Mouse (Mus musculus) urinary bladder, adult 18-20 months (tissue): ENCODE data around the gene Prdm13.

Source experiments
- DNase-seq, 2 experiments: peaks; one replicate each; pipeline ENCODE4 v3.0.0; 2022; ENCODE audit warnings: low spot score in 2 of 2, mixed read lengths in 2 of 2

Gene Prdm13

DNA sequence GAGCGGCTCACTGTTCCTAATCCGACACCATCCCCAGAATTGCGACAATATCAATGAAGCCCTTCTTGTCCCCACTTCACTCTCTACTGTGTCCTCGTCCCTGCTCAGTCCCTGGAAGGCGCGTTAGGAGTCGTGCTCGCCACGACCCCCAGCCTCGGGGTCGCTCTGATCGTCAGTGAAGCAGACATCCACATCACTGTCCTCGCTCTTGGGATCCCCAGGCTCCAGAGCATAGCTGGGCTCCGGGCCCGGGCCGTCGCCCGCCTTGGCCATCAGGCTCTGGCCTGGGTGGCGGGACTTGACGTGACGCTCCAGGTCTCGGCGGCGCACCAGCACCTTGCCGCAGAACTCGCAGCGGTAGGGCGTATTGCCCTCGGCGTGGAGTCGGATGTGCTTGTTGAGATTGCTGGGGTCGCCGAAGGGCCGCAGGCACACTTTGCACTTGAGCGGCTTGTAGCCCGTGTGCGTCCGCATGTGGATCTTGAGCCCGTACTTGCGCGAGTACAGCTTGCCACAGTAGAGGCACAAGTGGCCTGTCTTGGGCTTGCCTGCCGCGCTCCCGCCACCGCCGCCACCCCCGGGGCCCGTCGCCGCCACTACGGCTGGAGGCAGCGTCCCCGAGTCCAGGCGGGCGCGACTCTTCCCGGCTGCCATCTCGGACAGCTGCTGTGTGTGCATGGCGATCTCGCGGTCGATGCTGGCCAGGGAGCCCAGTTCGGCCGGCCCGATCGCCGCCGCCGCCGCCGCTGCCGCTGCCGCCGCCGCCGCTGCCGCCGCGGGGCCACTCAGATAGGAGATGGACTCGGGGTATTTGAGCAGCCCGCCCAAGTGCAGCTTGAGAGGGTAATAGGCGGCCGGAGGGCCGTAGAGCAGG is 7.4 kb downstream of the Prdm13 start:
- no peak for DNase-seq

GRCm38 (mm10) chr4:21674691-21675090 is 11.1 kb downstream of the Prdm13 start:
- DNase-seq: no peak

- no peak for DNase-seq
Measured at GRCm38 (mm10) chr4:21674042-21674441, 11.7 kb downstream of the Prdm13 start.

DNA sequence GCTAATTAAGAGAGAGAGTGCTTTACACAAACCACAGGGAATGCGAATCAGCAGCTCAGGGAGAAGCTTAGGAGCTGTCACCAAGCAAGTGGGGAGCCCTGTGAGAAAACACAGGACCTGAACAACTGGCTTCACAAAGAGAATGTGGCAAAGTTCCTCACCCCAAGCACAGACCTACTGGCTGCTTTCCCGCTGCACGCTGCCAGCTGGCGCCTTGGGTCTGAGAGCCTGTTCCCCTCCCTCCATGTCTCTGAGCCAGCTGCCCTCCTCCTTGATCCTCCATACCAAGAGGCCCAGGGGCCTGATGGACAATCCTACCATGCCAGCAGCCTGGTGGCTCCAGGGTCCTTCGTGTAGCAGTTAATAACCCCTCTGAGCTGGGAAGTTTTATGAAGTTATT is 19.8 kb downstream of the Prdm13 start:
- no peak for DNase-seq

GRCm38 (mm10) chr4:21658184-21658583 is 27.6 kb downstream of the Prdm13 start:
- DNase-seq: no peak

DNA sequence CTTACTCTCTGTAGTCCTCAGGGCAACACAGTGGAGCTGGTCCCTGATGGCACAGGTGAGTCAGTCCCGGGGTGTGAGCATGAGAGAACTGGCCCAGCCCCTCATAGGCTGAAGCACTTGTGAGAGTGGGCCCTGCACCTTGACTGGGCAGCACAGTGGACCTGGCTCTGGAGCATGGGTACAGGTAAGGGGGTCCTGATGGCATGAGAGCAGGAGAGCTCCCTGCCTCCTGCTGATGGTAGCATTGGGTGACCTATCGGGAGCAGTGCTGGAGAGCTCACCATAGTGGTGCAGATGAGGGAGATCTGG is 56.5 kb downstream of the Prdm13 start:
- no peak for DNase-seq

DNA sequence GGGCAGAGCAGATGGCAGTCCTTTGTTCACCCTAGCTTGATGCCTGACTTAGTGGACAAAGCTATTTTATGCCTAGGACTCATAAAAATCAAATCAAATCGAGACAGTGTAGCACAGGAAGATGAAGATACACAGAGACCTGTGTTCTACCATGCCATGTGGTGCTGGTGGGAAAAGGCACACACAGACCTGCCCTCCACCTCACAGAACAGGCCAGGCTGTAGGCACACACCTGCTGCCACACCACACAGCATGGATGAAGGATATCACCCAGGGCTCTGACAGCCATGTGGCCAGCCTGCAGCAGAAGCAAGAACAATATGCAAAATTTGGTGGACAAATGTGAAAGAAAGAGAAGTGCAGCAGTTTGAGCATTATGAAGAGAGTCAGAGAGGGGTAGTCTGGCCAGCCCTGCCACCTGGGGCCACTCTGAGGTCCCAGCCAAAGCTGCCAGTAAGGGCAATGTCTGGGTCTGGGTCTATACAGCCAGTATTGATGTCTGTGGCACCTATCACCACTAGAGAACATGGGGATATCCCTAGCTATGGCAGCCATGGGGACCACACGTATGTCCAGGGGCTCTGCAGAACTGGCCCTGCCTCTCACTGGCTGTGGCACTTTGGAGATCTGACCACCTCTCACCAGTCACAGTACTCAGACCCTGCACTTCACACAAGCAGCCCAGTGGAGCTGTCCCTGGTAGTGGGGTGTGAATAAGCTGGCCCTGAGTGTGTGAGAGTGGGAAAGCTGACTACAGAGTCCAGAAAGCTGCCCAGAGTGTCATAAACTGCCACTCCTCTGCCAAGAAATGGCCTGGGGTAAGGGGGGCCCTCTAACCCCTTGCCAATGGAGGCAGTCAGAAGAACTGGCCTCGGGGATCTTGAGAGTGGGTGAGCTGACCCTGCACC is 57.1 kb downstream of the Prdm13 start:
- no peak for DNase-seq
